Mouse (Mus musculus) cerebellum, adult 2 months (tissue): ENCODE measurements around the gene Hdac7. TPM values are rescaled to one million over a fixed set of nuclear protein-coding genes. Genes with fewer than 3 reads are reported as not detected.

Source experiments
- DNase-seq, 2 experiments: peaks; one replicate each; pipeline ENCODE4 v3.0.0; 2021
- H3K27ac ChIP-seq: fragments of 200-500 bp; 2 replicates; pipeline ENCODE4 v1.5.1; 2012; ENCODE audit warnings: low read length, control low read depth, inconsistent platforms; ENCODE audit not compliant: insufficient read depth
- H3K27me3 ChIP-seq: fragments of 200-500 bp; 2 replicates; pipeline ENCODE4 v1.6.1; 2012; ENCODE audit warnings: inconsistent platforms, mild to moderate bottlenecking, low read length, moderate library complexity; ENCODE audit not compliant: control insufficient read depth, insufficient read depth
- H3K4me1 ChIP-seq: fragments of 200-500 bp; 2 replicates; pipeline ENCODE4 v1.6.1; 2011; ENCODE audit warnings: low read length; ENCODE audit not compliant: control insufficient read depth, insufficient read depth
- H3K4me3 ChIP-seq: fragments of 200-500 bp; replicated peaks from 2 replicates; pipeline ENCODE3; 2011; ENCODE audit warnings: mild to moderate bottlenecking, low read depth, low read length, control low read depth; ENCODE audit not compliant: insufficient read depth
- CTCF ChIP-seq: fragments of 200-500 bp; IDR thresholded peaks from 2 replicates; pipeline ENCODE4 v1.5.1; 2011; ENCODE audit warnings: low read depth, mild to moderate bottlenecking, control low read depth, low read length, moderate library complexity, borderline replicate concordance; ENCODE audit not compliant: insufficient read depth
- POLR2A ChIP-seq: fragments of 200-500 bp; IDR thresholded peaks from 2 replicates; pipeline ENCODE4 v1.6.1; 2011; ENCODE audit warnings: low read length, control low read depth, borderline replicate concordance; ENCODE audit not compliant: insufficient read depth
- WGBS: fragments of 180-500 bp; shearing (Covaris S2); methylation state at CpG from one replicate; pipeline ENCODE4 v1.1.7; 2018; 5-methylcytosine and 5-hydroxymethylcytosine counted together
- polyA plus RNA-seq: library from polyadenylated mRNA; depleted of rRNA; stranded (reverse); fragments of >200 nt; gene quantifications from 2 replicates; pipeline ENCODE4 v1.2.3, GENCODE M21; 2012

Gene Hdac7
- polyA plus RNA-seq, 1 experiment, result 40.9 TPM

DNA sequence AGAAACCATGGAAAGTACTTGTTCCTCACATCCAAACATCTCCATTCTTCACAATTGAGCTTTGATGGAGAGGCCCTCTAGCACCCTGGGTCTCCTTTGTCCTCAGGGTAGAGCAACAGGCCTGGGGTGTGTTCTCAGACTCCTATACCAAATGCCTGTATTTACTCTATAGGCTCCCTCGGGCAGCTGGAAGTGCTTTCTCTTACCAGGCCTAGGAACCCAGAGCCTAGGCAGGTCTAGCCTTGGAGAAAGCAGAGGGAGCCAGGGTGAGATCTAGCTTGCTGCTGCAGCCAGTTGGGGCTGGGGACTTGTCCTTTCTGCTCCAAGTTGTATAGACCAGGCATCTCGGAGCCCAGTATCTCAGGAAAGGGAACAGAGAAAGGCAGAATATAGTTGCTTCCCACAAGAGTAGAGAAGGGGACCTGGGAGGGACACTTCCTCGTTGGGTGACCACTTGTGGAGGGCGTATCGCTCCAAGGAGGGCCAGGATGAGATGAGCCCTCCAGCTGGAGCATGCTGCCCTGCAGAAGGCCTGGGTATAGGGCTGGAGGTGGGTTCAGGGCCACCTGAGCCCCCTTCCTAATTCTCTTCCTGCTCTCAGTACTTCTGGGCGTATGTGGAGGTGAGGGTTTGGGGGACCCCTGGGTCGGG, 57.0 kb downstream of the Hdac7 start:
- no peak for DNase-seq
- Histone ChIP-seq H3K27me3 (no peaks in the 10 kb centered on the region), H3K4me3 (no peak overlapping the region), H3K4me1 (peaks cover 45% of the 10 kb centered on the region), H3K27ac (peak overlapping the region; percentile 66; the same call in 1 of the 2 replicates)
- 83% methylated on average over 7 of the region's 7 CpGs for WGBS
- TF ChIP-seq CTCF, result no peak
- no peak for TF ChIP-seq POLR2A

DNA sequence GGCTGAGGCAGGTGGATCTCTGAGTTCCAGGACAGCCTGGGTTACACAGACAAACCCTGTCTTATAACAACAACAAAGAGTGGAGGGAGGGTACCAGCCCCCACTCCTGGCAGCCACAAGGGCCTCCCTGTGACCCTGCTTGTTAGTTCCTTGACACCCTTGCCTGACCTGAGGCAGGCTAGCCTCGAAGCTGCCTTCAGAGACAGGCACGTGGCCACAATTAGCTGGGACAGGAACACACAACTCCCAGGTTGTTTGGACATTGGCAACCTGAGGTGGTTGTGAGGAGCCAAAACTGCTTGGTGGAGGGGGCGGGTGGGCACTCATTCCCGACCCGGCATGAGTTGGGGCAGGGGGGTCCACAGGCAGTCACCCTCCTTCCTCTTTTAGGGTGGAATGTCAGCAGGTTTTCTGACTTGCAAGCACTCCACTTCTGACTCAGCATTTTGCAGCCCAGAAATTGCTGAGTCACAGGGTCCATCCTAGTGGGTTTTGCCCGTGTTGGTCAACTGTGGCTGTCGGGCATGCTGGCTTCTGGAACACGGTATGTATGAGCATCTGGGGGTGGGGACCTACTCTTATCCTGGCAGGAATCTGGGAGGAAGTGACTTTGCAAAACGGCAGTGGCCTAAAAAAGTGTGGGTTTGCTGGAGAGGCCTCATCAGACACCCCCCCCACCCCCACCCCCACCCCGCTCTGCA, 57.7 kb downstream of the Hdac7 start:
- WGBS, result 52% methylated on average over 10 of the region's 10 CpGs
- Histone ChIP-seq H3K4me3 (peak overlapping the region; percentile 25), H3K27me3 (no peaks in the 10 kb centered on the region), H3K4me1 (peaks cover 45% of the 10 kb centered on the region), H3K27ac (peak overlapping the region; percentile 18)
- DNase-seq, result no peak
- TF ChIP-seq POLR2A (no peak), CTCF (no peak)

DNA sequence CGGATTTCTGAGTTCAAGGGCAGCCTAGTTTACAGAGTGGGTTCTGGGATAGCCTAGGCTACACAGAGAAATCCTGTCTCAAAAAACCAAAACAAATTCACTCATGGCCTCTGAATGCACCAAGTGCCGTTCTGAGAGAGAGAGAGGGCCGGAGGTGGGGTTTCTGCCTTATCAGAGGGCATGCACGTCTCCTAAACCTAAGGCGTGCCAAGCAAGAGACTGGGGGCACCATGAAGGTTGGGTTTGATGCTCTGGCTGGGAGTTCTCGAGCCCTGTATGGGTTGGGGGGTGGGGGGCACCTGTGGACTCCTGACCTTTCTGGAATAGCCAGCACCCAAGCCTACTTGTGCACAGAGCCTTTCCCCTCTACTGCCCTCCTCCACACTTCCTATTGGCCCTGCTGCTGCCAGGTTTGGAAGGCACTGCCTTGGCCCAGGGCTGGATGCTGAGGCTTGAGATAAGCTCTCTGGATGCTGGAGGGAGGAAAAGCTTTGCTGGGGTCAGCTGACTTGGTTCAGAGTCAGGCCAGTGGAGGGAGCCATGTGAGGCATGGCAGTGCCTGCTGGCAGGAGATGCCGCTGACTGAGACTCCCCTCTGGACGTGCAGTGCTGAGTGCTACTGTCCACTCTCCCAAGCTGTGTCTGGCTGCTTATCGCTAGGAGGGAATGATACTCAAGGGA, 58.4 kb downstream of the Hdac7 start:
- TF ChIP-seq CTCF, result 0 out of 2 replicates have a peak, but pooled peaks have one; percentile 13
- no peak; the same call in 1 of the 2 replicates for TF ChIP-seq POLR2A
- H3K27me3 ChIP-seq, result no peaks in the 10 kb centered on the region
- peaks cover 40% of the 10 kb centered on the region for H3K4me1 ChIP-seq
- 51% methylated on average over 9 of the region's 9 CpGs for WGBS
- peak; percentile 47 to 61 for DNase-seq
- peak overlapping the region; percentile 25 for H3K4me3 ChIP-seq
- peak overlapping the region; percentile 18 for H3K27ac ChIP-seq

DNA sequence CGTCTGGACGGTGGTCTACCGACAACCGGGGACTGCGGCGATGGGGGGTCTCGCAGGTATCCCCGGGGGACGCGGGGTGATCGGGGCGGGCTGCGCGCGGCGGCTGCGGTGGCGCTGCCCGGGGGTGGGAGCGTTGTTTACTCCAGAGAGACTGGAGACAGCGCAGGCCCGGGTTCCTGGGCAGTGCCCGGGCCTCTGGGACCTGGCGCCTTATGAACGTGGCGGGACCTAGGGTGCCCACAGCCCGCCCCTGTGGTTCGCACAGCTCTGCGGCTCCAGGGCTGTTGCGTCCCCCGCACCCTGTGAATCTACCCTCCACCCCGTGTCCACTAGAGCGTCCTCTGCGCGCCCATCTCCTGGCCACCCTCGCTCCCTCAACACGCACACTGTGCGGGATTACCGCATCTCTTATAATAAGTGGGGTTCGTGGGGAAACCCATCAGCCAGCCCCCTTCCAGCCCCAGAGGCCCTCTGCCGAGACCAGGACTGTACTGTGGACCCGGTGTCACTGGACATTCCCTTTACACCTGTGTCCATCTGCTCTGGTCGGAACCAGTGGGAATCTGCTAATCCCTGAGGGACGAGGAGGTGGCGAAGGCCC, 59.6 kb downstream of the Hdac7 start:
- Histone ChIP-seq H3K27me3 (no peaks in the 10 kb centered on the region), H3K27ac (peak overlapping the region; percentile 94), H3K4me3 (peak overlapping the region; percentile 68), H3K4me1 (peaks cover 32% of the 10 kb centered on the region)
- WGBS, result 1% methylated on average over 45 of the region's 45 CpGs
- TF ChIP-seq POLR2A (no peak), CTCF (no peak)
- peak; percentile 65 to 75 for DNase-seq

DNA sequence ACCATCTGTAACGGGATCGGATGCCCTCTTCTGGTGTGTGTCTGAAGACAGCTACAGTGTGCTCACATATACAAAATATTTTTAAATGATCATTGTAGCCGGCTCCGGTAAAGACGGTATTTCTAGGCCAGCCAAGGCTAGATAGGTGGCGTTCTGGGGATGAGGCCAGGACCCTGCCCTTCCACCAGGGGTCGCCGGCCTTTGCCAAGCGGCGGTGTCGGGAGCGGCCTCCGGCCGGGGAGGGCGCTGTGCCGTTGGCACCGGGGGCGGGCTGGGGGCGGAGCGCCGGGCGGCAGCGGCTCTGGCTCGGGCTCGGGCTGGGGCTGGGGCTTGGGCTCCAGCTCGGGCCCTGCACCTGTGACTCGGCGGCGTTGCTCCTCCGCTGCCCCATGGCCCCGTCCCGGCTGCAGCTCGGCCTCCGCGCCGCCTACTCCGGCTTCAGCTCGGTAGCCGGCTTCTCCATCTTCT, 60.2 kb downstream of the Hdac7 start:
- TF ChIP-seq CTCF (peak; percentile 86), POLR2A (peak; percentile 68)
- under 1% methylated on average over 38 of the region's 39 CpGs for WGBS
- peak; percentile 91 to 92 for DNase-seq
- no peaks in the 10 kb centered on the region for H3K27me3 ChIP-seq
- H3K27ac ChIP-seq, result peak overlapping the region; percentile 94
- H3K4me3 ChIP-seq, result peak overlapping the region; percentile 68
- H3K4me1 ChIP-seq, result peaks cover 28% of the 10 kb centered on the region

DNA sequence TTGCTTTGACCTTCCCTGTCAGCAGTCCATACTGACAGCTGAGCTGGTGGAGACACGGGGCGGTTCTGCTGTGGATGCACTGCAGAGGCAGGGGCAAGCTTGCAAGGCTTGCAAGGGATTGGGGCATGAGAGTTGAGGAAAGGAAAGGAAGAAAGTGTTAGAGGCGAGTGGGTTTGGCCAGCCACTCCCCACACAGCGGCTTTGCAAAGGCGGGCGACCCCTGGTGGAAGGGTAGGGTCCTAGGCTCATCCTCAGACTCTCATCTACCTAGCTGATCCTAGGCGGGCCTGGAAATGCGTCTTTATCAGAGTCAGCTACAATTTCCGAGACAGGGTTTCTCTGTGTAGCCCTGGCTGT, 61.6 kb downstream of the Hdac7 start:
- no peak for DNase-seq
- WGBS, result 31% methylated on average over 9 of the region's 9 CpGs
- H3K4me1 ChIP-seq, result peaks cover 18% of the 10 kb centered on the region

DNA sequence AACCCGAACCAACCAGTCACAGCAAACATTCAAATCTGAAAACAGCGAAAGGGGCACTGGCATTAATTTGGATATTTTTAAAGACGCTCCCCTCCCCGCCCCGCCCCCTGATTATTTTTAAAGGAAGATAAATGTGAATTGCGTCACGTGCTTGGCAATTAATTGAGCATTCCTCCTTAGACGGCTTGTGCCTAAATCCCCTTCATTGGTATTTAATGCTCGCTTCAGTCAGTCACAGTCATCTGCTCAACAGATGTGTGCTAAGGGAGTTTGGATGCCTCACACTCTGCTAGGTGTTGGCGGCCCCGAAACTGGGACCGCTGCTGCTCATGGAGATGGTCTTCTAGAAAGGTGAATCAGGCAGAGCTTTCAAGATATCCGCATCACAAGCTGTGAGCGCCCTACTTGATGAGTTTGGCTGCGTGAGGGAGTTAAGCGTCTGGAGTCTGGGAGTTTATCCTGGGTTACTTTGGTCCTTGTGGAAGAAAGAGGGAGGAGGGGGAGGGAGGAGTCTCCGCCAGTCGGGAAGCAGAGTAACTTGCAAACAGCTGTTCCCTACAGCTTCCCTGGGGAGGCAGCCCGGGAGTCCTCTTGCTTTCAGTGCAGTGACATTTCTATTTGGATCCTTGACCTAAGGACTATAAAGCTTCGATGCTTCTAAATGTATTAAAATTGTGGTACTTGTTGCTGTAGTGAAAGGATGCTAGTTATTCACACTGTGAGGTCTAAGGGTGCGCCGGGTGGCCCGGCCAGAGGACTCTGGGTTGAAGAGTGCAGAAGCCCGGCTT, 62.1 kb downstream of the Hdac7 start:
- DNase-seq, result no peak
- peaks cover 13% of the 10 kb centered on the region for H3K4me1 ChIP-seq
- no peak overlapping the region for H3K27ac ChIP-seq
- TF ChIP-seq CTCF, result no peak
- no peak for TF ChIP-seq POLR2A
- 53% methylated on average over 24 of the region's 24 CpGs for WGBS
- no peaks in the 10 kb centered on the region for H3K27me3 ChIP-seq
- H3K4me3 ChIP-seq, result no peak overlapping the region

More for the DNA sequence above, 61.6 kb downstream of the Hdac7 start:
- peak; percentile 46 for TF ChIP-seq CTCF
- no peak for TF ChIP-seq POLR2A
- Histone ChIP-seq H3K4me3 (no peak overlapping the region), H3K27ac (no peak overlapping the region), H3K27me3 (no peaks in the 10 kb centered on the region)
